Mouse (Mus musculus): Measurements from ENCODE around the gene Donson.
A peak's percentile ranks its signal among the peaks of the same experiment; 100 is the strongest.

- TF ChIP-seq POLR2A (IDR thresholded peaks at IDR 0.05; ENCODE audit: low read depth, low read length) (peak; percentile 85), CTCF (IDR thresholded peaks at IDR 0.05; ENCODE audit: borderline replicate concordance, insufficient read depth, low read length) (no peak)
These were observed 40.9 kb downstream of the Donson start, which contains the start of gene Son for GRCm38 (mm10) chr16:91647461-91648219.

Measured in embryonic fibroblast, embryonic 13.5 days (primary cell).